Mouse (Mus musculus): Measurements from ENCODE around the gene Col5a3. TPM values are rescaled to one million over a fixed set of nuclear protein-coding genes. Genes with fewer than 3 reads are reported as not detected.

Col5a3 gene
- total RNA-seq, 1 experiment, result 2.3 TPM

DNA sequence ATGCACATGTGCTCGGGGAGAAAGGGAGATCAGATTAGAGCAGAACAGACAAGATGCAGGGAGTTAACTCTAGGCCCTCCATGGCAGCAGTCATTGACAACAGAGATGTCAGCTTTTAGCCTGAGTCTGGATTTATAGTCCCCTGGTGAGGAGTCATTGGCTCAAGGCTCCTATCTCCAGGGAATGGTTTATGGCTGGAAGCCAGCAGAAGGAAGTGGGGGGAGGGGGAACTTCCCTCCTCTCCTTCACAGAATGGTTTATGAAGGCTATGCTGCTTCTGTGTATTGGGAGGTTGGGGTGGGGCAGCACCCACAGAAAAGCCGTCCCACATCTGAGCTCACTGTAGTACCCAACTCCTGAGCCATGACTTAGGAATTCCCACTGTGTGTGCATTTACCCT lies 93.3 kb downstream of the Col5a3 start:
- in situ Hi-C loops (cut with MboI; ENCODE audit: low sequenced_read_pairs in 2 of 2, unreplicated experiment in 2 of 2), result no loop called here

More for the DNA sequence above, 93.3 kb downstream of the Col5a3 start:
- Histone ChIP-seq H3K9me3 (ENCODE audit: control insufficient read depth, insufficient read depth, low read depth, low read length) (no peaks in the 10 kb centered on the region), H3K27ac (ENCODE audit: insufficient read depth, low read depth, low read length, poor library complexity, severe bottlenecking) (no peak overlapping the region), H3K9ac (ENCODE audit: insufficient read depth, low read depth, low read length, poor library complexity, severe bottlenecking) (no peak overlapping the region), H3K36me3 (ENCODE audit: control insufficient read depth, insufficient read depth, low read length, poor library complexity, severe bottlenecking) (no peaks in the 10 kb centered on the region), H3K4me1 (ENCODE audit: control insufficient read depth in 2 of 2, insufficient read depth in 2 of 2, low read length in 2 of 2, poor library complexity in 1 of 2) (no peaks in the 10 kb centered on the region), H3K4me3 (ENCODE audit: insufficient read depth in 1 of 2, low read depth in 1 of 2, low read length in 2 of 2, poor library complexity in 1 of 2, severe bottlenecking in 1 of 2) (no peak overlapping the region)
- DNase-seq (ENCODE audit: low read depth, low spot score), result no peak
- TF ChIP-seq ZC3H11A (IDR thresholded peaks at IDR 0.05; ENCODE audit: borderline replicate concordance, low read depth, low read length) (no peak), HCFC1 (IDR thresholded peaks at IDR 0.05; ENCODE audit: borderline replicate concordance, insufficient read depth, low read length) (no peak), CHD2 (IDR thresholded peaks at IDR 0.05; ENCODE audit: low read depth, low read length) (no peak), ZNF384 (IDR thresholded peaks at IDR 0.05; ENCODE audit: low read depth, low read length) (no peak), MAFK (IDR thresholded peaks at IDR 0.05; ENCODE audit: insufficient read depth, low read depth, low read length) (no peak)

Other genes with a start within 250 kb of the Col5a3 start
- gene Zfp846, start 233.8 kb downstream of the Col5a3 start, total RNA-seq (2012; rRNA removed), result 8.3 and 9.0 TPM in 2 replicates
- 185 and 224 TPM in 2 replicates for gene Ubl5, start 172.2 kb downstream of the Col5a3 start, total RNA-seq (2012; rRNA removed)
- 13.0 and 14.5 TPM in 2 replicates for gene Fbxl12, start 170.3 kb downstream of the Col5a3 start, total RNA-seq (2012; rRNA removed)
- 58.6 and 66.6 TPM in 2 replicates for gene Pin1, start 163.0 kb downstream of the Col5a3 start, total RNA-seq (2012; rRNA removed)
- gene Olfm2, start 68.7 kb downstream of the Col5a3 start, total RNA-seq (2012; rRNA removed), result 2.2 and 2.9 TPM in 2 replicates
- gene Rdh8, start 3.4 kb upstream of the Col5a3 start, total RNA-seq (2012; rRNA removed), result not detected in 2 replicates
- 8.3 and 16.5 TPM in 2 replicates for gene A230050P20Rik, start 53.6 kb upstream of the Col5a3 start, total RNA-seq (2012; rRNA removed)
- 4.1 and 4.4 TPM in 2 replicates for gene Angptl6, start 64.7 kb upstream of the Col5a3 start, total RNA-seq (2012; rRNA removed)
- 179 and 287 TPM in 2 replicates for gene Ppan, start 73.1 kb upstream of the Col5a3 start, total RNA-seq (2012; rRNA removed)
- gene Eif3g, start 83.6 kb upstream of the Col5a3 start, total RNA-seq (2012; rRNA removed), result 196 and 239 TPM in 2 replicates
- gene Dnmt1, start 144.8 kb upstream of the Col5a3 start, total RNA-seq (2012; rRNA removed), result 122 and 124 TPM in 2 replicates
- 35.7 and 62.4 TPM in 2 replicates for gene S1pr2, start 161.7 kb upstream of the Col5a3 start, total RNA-seq (2012; rRNA removed)
- gene Mrpl4, start 187.7 kb upstream of the Col5a3 start, total RNA-seq (2012; rRNA removed), result 80.8 and 89.5 TPM in 2 replicates
- gene Icam1, start 200.9 kb upstream of the Col5a3 start, total RNA-seq (2012; rRNA removed), result 153 and 310 TPM in 2 replicates
- 1.5 and 3.1 TPM in 2 replicates for gene Icam4, start 214.3 kb upstream of the Col5a3 start, total RNA-seq (2012; rRNA removed)
- 1.4 and 1.8 TPM in 2 replicates for gene Icam5, start 217.0 kb upstream of the Col5a3 start, total RNA-seq (2012; rRNA removed)

Data from ES-E14 (cell line).